Mouse (Mus musculus): ENCODE results near the gene Atp1b3. TPM values are rescaled to one million over a fixed set of nuclear protein-coding genes. Genes with fewer than 3 reads are reported as not detected.

The Atp1b3 gene
- polyA plus RNA-seq, 2 experiments, result 29.3 to 60.6 TPM

- WGBS (ENCODE audit: insufficient replicate concordance), result 42% methylated on average over 4 of the region's 4 CpGs
- H3K4me3 ChIP-seq (ENCODE audit: insufficient read depth in 1 of 2, low read depth in 2 of 2, low read length in 2 of 2), result no peak overlapping the region
Observed at GRCm38 (mm10) chr9:96398614-96399013, 34.4 kb upstream of the Atp1b3 start.

GRCm38 (mm10) chr9:96398165-96398564, 33.9 kb upstream of the Atp1b3 start:
- no peaks in the 10 kb centered on the region for H3K36me3 ChIP-seq (replicated peaks; ENCODE audit: control insufficient read depth, insufficient read depth, low read depth)
- WGBS (ENCODE audit: insufficient replicate concordance), result 44% methylated on average over 8 of the region's 8 CpGs
- no peaks in the 10 kb centered on the region for H3K27me3 ChIP-seq (ENCODE audit: control insufficient read depth, insufficient read depth, low read length)
- no peak overlapping the region for H3K27ac ChIP-seq
- no peak overlapping the region for H3K4me2 ChIP-seq (ENCODE audit: low read depth)
- peaks cover 0 to 12% of the 10 kb centered on the region in 2 experiments; a peak in 2 of 4 replicates for H3K4me1 ChIP-seq (replicated peaks; ENCODE audit: control insufficient read depth in 2 of 2, insufficient read depth in 2 of 2, low read length in 1 of 2)
- TF ChIP-seq EP300 (IDR thresholded peaks at IDR 0.05; ENCODE audit: low read depth), result no peak
- no peak for TF ChIP-seq CTCF (IDR thresholded peaks at IDR 0.05; ENCODE audit: low read depth)
- no peaks in the 10 kb centered on the region for H3K9me3 ChIP-seq (ENCODE audit: control insufficient read depth, low read length)
- H3K4me3 ChIP-seq (ENCODE audit: insufficient read depth in 1 of 2, low read depth in 2 of 2, low read length in 2 of 2), result no peak overlapping the region
- ATAC-seq (ENCODE audit: insufficient read depth) (no peak), DNase-seq (ENCODE audit: low read depth in 3 of 3, low spot score in 3 of 3) (no peak)
- no peak overlapping the region for H3K9ac ChIP-seq (replicated peaks)

More at GRCm38 (mm10) chr9:96398614-96399013, 34.4 kb upstream of the Atp1b3 start:
- no peak for TF ChIP-seq CTCF (IDR thresholded peaks at IDR 0.05; ENCODE audit: low read depth)
- TF ChIP-seq EP300 (IDR thresholded peaks at IDR 0.05; ENCODE audit: low read depth), result no peak
- Histone ChIP-seq H3K27me3 (ENCODE audit: control insufficient read depth, insufficient read depth, low read length) (no peaks in the 10 kb centered on the region), H3K4me2 (ENCODE audit: low read depth) (no peak overlapping the region), H3K36me3 (replicated peaks; ENCODE audit: control insufficient read depth, insufficient read depth, low read depth) (no peaks in the 10 kb centered on the region), H3K9ac (replicated peaks) (no peak overlapping the region), H3K4me1 (replicated peaks; ENCODE audit: control insufficient read depth in 2 of 2, insufficient read depth in 2 of 2, low read length in 1 of 2) (peaks cover 0 to 12% of the 10 kb centered on the region in 2 experiments; a peak in 2 of 4 replicates), H3K9me3 (ENCODE audit: control insufficient read depth, low read length) (no peaks in the 10 kb centered on the region), H3K27ac (no peak overlapping the region)
- no peak for ATAC-seq (ENCODE audit: insufficient read depth)
- no peak for DNase-seq (ENCODE audit: low read depth in 3 of 3, low spot score in 3 of 3)

GRCm38 (mm10) chr9:96394910-96395690, 30.9 kb upstream of the Atp1b3 start:
- DNase-seq (ENCODE audit: low read depth in 3 of 3, low spot score in 3 of 3) (no peak), ATAC-seq (ENCODE audit: insufficient read depth) (no peak)
- WGBS (ENCODE audit: insufficient replicate concordance), result 35% methylated on average over 16 of the region's 16 CpGs
- TF ChIP-seq CTCF (IDR thresholded peaks at IDR 0.05; ENCODE audit: low read depth) (no peak), EP300 (IDR thresholded peaks at IDR 0.05; ENCODE audit: low read depth) (no peak)
- H3K4me2 ChIP-seq (ENCODE audit: low read depth), result no peak overlapping the region
- H3K27ac ChIP-seq, result no peak overlapping the region
- H3K9me3 ChIP-seq (ENCODE audit: control insufficient read depth, low read length), result no peaks in the 10 kb centered on the region
- no peaks in the 10 kb centered on the region for H3K36me3 ChIP-seq (replicated peaks; ENCODE audit: control insufficient read depth, insufficient read depth, low read depth)
- peaks cover 0 to 12% of the 10 kb centered on the region in 2 experiments; a peak in 2 of 4 replicates for H3K4me1 ChIP-seq (replicated peaks; ENCODE audit: control insufficient read depth in 2 of 2, insufficient read depth in 2 of 2, low read length in 1 of 2)
- H3K4me3 ChIP-seq (ENCODE audit: insufficient read depth in 1 of 2, low read depth in 2 of 2, low read length in 2 of 2), result no peak overlapping the region
- no peak overlapping the region for H3K9ac ChIP-seq (replicated peaks)
- H3K27me3 ChIP-seq (ENCODE audit: control insufficient read depth, insufficient read depth, low read length), result no peaks in the 10 kb centered on the region

GRCm38 (mm10) chr9:96393731-96394235, 29.5 kb upstream of the Atp1b3 start:
- H3K36me3 ChIP-seq (replicated peaks; ENCODE audit: control insufficient read depth, insufficient read depth, low read depth), result no peaks in the 10 kb centered on the region
- DNase-seq (ENCODE audit: low read depth in 3 of 3, low spot score in 3 of 3) (no peak), ATAC-seq (ENCODE audit: insufficient read depth) (no peak)
- no peaks in the 10 kb centered on the region for H3K27me3 ChIP-seq (ENCODE audit: control insufficient read depth, insufficient read depth, low read length)
- no peak overlapping the region for H3K9ac ChIP-seq (replicated peaks)
- WGBS (ENCODE audit: insufficient replicate concordance), result 55% methylated on average over 2 of the region's 2 CpGs
- H3K9me3 ChIP-seq (ENCODE audit: control insufficient read depth, low read length), result no peaks in the 10 kb centered on the region
- no peak for TF ChIP-seq EP300 (IDR thresholded peaks at IDR 0.05; ENCODE audit: low read depth)
- no peak overlapping the region for H3K4me2 ChIP-seq (ENCODE audit: low read depth)
- no peak overlapping the region for H3K27ac ChIP-seq
- peaks cover 0 to 12% of the 10 kb centered on the region in 2 experiments; a peak in 2 of 4 replicates for H3K4me1 ChIP-seq (replicated peaks; ENCODE audit: control insufficient read depth in 2 of 2, insufficient read depth in 2 of 2, low read length in 1 of 2)
- H3K4me3 ChIP-seq (ENCODE audit: insufficient read depth in 1 of 2, low read depth in 2 of 2, low read length in 2 of 2), result no peak overlapping the region

- no peak for ATAC-seq (ENCODE audit: insufficient read depth)
- DNase-seq (ENCODE audit: low read depth in 3 of 3, low spot score in 3 of 3), result peak in 1 of 3 experiments; percentile 29
- no peak overlapping the region for H3K9ac ChIP-seq (replicated peaks)
- H3K4me1 ChIP-seq (replicated peaks; ENCODE audit: control insufficient read depth in 2 of 2, insufficient read depth in 2 of 2, low read length in 1 of 2), result peaks cover 0 to 12% of the 10 kb centered on the region in 2 experiments; a peak in 2 of 4 replicates
- no peak overlapping the region for H3K4me2 ChIP-seq (ENCODE audit: low read depth)
- no peaks in the 10 kb centered on the region for H3K36me3 ChIP-seq (replicated peaks; ENCODE audit: control insufficient read depth, insufficient read depth, low read depth)
- WGBS (ENCODE audit: insufficient replicate concordance), result 45% methylated on average over 5 of the region's 5 CpGs
- no peaks in the 10 kb centered on the region for H3K27me3 ChIP-seq (ENCODE audit: control insufficient read depth, insufficient read depth, low read length)
- TF ChIP-seq CTCF (IDR thresholded peaks at IDR 0.05; ENCODE audit: low read depth) (no peak), EP300 (IDR thresholded peaks at IDR 0.05; ENCODE audit: low read depth) (no peak)
- H3K9me3 ChIP-seq (ENCODE audit: control insufficient read depth, low read length), result no peaks in the 10 kb centered on the region
- no peak overlapping the region for H3K27ac ChIP-seq
- H3K4me3 ChIP-seq (ENCODE audit: insufficient read depth in 1 of 2, low read depth in 2 of 2, low read length in 2 of 2), result no peak overlapping the region
Observed at GRCm38 (mm10) chr9:96393112-96393511, 28.9 kb upstream of the Atp1b3 start.

Data from liver, embryonic 14.5 days (tissue).